Mouse (Mus musculus) embryonic facial prominence, embryonic 13.5 days (tissue): Measurements from ENCODE around the gene Tppp2. TPM values are rescaled to one million over a fixed set of nuclear protein-coding genes. Genes with fewer than 3 reads are reported as not detected.

Experiments
- ATAC-seq: fragments of 200-750 bp; cut with Nextera tagmentation; 2 replicates; pipeline ENCODE4 v1.8.0; 2017; ENCODE audit warnings: low read depth; ENCODE audit not compliant: insufficient number of reproducible peaks, insufficient read depth, low FRiP score, low TSS enrichment
- H3K27ac ChIP-seq: fragments of 300-500 bp; sonication (generic); 2 replicates; pipeline ENCODE4 v1.5.1; 2015; ENCODE audit warnings: moderate library complexity, mild to moderate bottlenecking, inconsistent platforms
- H3K27me3 ChIP-seq: fragments of 300-500 bp; sonication (generic); 2 replicates; pipeline ENCODE4 v1.6.1; 2015; ENCODE audit warnings: mild to moderate bottlenecking, inconsistent platforms
- H3K36me3 ChIP-seq: fragments of 300-500 bp; sonication (generic); 2 replicates; pipeline ENCODE4 v1.6.1; 2015; ENCODE audit warnings: mild to moderate bottlenecking, inconsistent platforms
- H3K4me1 ChIP-seq: fragments of 300-500 bp; sonication (generic); 2 replicates; pipeline ENCODE4 v1.6.1; 2015; ENCODE audit warnings: inconsistent platforms
- H3K4me2 ChIP-seq: fragments of 300-500 bp; sonication (generic); 2 replicates; pipeline ENCODE4 v1.6.1; 2015; ENCODE audit warnings: moderate library complexity, mild to moderate bottlenecking, inconsistent platforms
- H3K4me3 ChIP-seq: fragments of 300-500 bp; sonication (generic); 2 replicates; pipeline ENCODE4 v1.5.1; 2015; ENCODE audit warnings: mild to moderate bottlenecking, inconsistent platforms
- H3K9ac ChIP-seq: fragments of 300-500 bp; sonication (generic); 2 replicates; pipeline ENCODE4 v1.6.1; 2015; ENCODE audit warnings: mild to moderate bottlenecking, inconsistent platforms
- H3K9me3 ChIP-seq: fragments of 300-500 bp; sonication (generic); 2 replicates; pipeline ENCODE4 v1.6.1; 2016; ENCODE audit warnings: inconsistent platforms
- WGBS: fragments of 180-500 bp; shearing (Covaris S2); methylation state at CpG from one replicate; pipeline ENCODE4 v1.1.7; 2015; ENCODE audit warnings: mixed read lengths; 5-methylcytosine and 5-hydroxymethylcytosine counted together
- polyA plus RNA-seq: library from polyadenylated mRNA; unstranded; fragments of >200 nt; fragmentation: Nextera tagmentation; extraction: Ambion mirVana; gene quantifications from 2 replicates; pipeline ENCODE4 v1.2.1, GENCODE M21; 2015

Gene Tppp2
- polyA plus RNA-seq, 1 experiment from 2014 or later, result not detected

DNA sequence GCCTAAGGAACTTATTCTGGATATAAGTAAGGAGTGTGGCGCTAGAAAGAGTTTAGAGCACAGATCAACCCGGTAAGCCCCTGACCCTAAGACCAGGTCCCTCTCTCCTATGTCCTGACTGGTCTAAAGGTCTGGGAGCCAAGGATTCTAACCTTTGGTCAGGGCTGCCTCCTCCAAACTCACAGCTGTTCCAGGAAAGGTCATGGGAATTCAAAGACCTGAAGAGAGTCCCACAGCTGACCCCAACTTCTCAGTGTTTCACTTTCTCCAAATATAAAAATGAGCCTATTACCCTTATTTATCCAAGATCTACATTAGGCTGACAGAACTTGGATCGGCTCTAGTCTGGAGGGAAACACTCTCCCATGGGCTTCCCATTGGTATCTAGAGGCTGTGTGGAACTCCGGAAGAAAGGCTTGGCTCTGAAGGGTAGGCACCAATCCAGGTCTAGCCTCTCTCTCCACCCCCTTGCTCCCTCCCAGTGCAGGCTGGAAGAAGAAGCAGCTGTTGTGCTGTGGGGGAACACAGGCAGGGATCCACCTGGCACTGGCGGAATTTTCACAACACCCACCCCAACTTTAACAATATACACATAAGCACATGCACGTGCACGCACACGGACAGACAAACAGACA is 11.2 kb downstream of the Tppp2 start:
- Histone ChIP-seq H3K27ac (no peak overlapping the region), H3K27me3 (no peaks in the 10 kb centered on the region), H3K9me3 (no peaks in the 10 kb centered on the region), H3K4me3 (no peak overlapping the region), H3K9ac (no peak overlapping the region; the same call in 1 of the 2 replicates), H3K36me3 (no peaks in the 10 kb centered on the region), H3K4me2 (no peak overlapping the region), H3K4me1 (peaks cover 3% of the 10 kb centered on the region; the same call in 1 of the 2 replicates)
- 83% methylated on average over 8 of the region's 8 CpGs for WGBS
- no peak for ATAC-seq

DNA sequence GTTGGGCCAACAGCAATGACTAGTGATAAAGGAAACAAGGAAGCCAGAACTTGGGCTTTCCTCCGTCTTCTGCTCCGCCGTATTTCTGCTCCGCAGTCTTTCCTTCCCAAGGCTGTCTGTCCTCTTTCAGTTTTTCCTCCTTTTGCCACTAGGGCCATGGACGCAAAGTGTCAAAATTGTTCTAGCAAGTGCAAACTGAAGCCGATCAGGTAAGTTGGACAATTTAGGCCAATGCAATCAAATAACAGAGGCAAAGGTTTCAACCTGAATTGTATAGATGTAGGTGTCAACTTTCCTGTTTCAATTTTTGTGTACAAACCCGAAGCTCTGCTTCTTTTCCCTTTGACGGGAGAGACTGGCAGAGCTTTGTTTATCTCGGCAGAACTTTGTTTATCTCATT is 11.7 kb downstream of the Tppp2 start:
- H3K4me2 ChIP-seq, result no peak overlapping the region
- WGBS, result 59% methylated on average over 9 of the region's 9 CpGs
- no peak for ATAC-seq
- no peak overlapping the region; the same call in 1 of the 2 replicates for H3K9ac ChIP-seq
- H3K27ac ChIP-seq, result no peak overlapping the region
- no peaks in the 10 kb centered on the region for H3K27me3 ChIP-seq
- no peaks in the 10 kb centered on the region for H3K36me3 ChIP-seq
- H3K4me1 ChIP-seq, result peaks cover 3% of the 10 kb centered on the region; the same call in 1 of the 2 replicates
- H3K9me3 ChIP-seq, result no peaks in the 10 kb centered on the region
- no peak overlapping the region for H3K4me3 ChIP-seq

DNA sequence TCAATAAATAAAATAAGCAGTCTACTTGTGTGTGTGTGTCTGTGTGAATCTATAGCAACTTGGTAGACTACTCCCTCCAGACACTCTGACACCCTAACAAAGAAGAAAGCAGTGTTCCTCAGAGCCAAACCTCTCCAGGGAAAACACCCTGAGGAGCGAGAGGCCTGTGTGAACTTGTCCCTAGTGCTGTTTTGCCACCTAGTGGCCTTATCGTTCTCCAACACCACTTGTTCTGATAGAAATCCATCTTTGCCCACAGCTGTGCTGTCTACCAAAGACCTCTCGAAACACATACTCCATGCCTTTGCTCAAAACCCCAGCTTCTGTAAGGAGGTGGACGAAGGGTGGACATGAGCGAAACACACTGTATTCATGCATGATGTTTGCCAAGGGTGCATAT is 12.6 kb downstream of the Tppp2 start:
- Histone ChIP-seq H3K4me2 (no peak overlapping the region), H3K9me3 (no peaks in the 10 kb centered on the region), H3K4me3 (no peak overlapping the region), H3K4me1 (peaks cover 3% of the 10 kb centered on the region; the same call in 1 of the 2 replicates), H3K27me3 (no peaks in the 10 kb centered on the region), H3K36me3 (no peaks in the 10 kb centered on the region), H3K9ac (no peak overlapping the region), H3K27ac (no peak overlapping the region)
- peak; percentile 69; the same call in 1 of the 2 replicates for ATAC-seq
- WGBS, result 36% methylated on average over 5 of the region's 5 CpGs

DNA sequence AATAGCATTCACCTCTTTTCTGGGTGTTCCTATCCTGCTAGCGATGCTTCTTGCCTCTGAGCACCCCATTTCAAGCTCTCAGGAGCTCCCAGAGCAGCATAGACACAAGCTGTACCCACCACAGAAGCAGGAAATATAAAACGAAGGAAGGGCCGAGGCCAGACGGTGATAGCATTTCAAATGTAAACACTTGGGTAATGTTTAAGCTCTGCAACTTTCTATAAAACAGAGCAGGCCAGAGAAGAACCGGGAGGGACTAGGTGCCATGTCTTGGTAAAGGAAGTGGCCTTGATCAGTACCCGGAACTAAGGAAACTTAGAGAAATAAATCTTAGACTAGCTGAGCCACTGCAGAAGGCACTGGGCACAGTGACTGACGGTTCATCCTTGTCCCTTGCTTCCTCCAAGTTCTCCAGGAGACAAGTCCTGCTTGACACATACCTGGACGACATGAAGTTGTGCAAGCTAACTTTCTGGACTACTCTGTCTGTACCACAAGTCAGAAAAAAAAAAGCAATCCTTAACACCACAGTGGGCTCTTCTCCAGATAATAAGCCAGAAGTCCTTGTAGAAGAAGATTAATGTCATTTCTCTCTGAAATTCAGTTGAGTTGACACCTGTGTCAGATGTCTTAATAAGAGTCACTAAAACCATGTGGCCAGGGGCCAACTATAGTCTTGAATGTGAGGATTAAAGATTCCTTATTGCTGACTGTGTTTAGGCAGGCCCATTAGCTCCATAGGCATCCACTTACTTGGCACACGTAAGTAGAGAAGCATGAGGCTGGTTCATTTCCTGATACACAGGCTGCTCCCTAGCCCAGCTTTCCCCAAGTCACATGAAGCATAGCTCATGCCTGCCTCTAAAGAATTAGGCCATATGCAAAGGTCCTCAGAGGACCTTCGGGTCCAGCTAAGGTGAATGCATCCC is 14.1 kb downstream of the Tppp2 start:
- Histone ChIP-seq H3K9me3 (no peaks in the 10 kb centered on the region), H3K27ac (peak overlapping the region; percentile 22; the same call in 1 of the 2 replicates), H3K36me3 (no peaks in the 10 kb centered on the region), H3K4me1 (no peaks in the 10 kb centered on the region; the same call in 1 of the 2 replicates), H3K27me3 (no peaks in the 10 kb centered on the region), H3K4me2 (no peak overlapping the region), H3K4me3 (no peak overlapping the region), H3K9ac (no peak overlapping the region)
- WGBS, result 69% methylated on average over 10 of the region's 10 CpGs
- ATAC-seq, result peak; percentile 43; the same call in 1 of the 2 replicates

DNA sequence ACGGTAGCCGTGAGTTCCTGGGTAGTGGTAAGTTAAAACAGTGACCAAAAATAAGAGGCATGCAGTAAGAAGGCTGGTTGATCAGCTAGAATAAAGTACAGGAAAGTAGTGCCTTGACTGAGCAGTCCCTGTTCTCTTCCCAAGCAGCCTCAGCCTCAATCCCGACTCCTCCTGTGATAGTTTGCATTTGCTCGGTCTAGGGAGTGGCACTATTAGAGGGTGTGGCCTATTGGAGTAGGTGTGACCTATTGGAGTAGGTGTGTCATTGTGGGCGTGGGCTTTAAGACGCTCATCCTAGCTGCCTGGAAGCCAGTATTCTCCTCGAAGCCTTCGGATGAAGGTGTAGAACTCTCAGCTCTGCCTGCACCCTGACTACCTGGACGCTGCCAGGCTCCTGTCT is 20.8 kb downstream of the Tppp2 start:
- ATAC-seq, result no peak
- Histone ChIP-seq H3K27me3 (no peaks in the 10 kb centered on the region), H3K4me3 (no peak overlapping the region), H3K4me1 (peaks cover 13% of the 10 kb centered on the region), H3K9me3 (0 out of 2 replicates have a peak, but pooled peaks cover 8% of the 10 kb centered on the region), H3K9ac (no peak overlapping the region), H3K27ac (no peak overlapping the region), H3K4me2 (no peak overlapping the region), H3K36me3 (no peaks in the 10 kb centered on the region)
- 84% methylated on average over 9 of the region's 9 CpGs for WGBS

DNA sequence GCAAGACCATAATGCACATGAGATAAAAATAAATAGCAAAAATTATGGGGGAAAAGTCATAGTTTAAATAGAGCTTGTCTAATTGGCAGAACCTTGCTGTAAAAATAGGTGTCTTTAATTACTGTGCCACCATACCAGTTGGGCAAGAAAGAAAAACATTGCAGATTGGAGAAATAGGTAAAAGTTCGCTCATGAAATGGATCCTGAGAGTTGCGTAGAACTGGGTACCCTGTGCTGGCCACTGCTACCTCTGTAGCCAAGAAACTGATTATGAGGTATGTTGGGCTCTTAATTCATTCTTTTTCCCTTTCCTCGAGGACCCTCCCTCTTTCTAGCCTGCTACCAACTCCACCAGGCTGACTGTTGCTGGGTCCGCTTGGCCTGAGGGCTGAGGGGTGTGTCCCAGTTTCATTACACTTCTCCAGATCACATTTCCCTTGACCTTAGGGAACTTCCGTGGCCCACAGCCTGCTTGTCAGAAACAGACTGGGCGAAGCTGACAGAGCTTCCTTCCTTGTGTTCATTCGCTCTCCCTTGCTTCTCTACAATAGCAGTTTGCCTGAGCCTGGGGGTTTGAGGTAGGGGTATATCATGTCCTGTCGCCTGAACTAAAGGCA is 22.8 kb downstream of the Tppp2 start:
- H3K4me2 ChIP-seq, result no peak overlapping the region
- H3K27ac ChIP-seq, result no peak overlapping the region
- H3K9ac ChIP-seq, result peak overlapping the region; percentile 2; the same call in 1 of the 2 replicates
- 17% methylated on average over 8 of the region's 8 CpGs for whole genome bisulfite sequencing
- no peaks in the 10 kb centered on the region for H3K27me3 ChIP-seq
- no peaks in the 10 kb centered on the region for H3K36me3 ChIP-seq
- H3K4me1 ChIP-seq, result peaks cover 13% of the 10 kb centered on the region
- H3K4me3 ChIP-seq, result no peak overlapping the region
- H3K9me3 ChIP-seq, result 0 out of 2 replicates have a peak, but pooled peaks cover 8% of the 10 kb centered on the region
- ATAC-seq, result no peak

DNA sequence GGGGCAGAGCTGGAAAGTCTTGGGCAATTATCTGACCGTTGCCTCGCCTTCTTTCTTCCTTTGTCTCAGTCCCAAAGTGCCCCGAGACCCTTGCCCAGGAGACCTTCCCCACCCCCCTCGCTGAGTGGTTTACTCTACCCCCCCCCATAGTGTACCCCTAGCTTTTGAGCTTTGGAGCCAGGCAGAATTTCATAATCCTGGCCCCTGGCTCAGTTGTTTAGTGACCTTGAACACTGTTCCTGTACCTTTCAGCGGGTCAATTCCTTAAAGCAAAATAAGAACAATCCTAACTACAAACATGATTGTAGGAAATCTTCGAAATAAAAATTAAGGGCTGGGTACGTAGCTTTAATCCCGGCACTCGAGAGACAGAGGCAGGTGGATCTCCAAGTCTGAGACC is 23.4 kb downstream of the Tppp2 start:
- no peak overlapping the region for H3K4me2 ChIP-seq
- no peaks in the 10 kb centered on the region for H3K36me3 ChIP-seq
- H3K27ac ChIP-seq, result no peak overlapping the region
- 0 out of 2 replicates have a peak, but pooled peaks cover 8% of the 10 kb centered on the region for H3K9me3 ChIP-seq
- H3K9ac ChIP-seq, result peak overlapping the region; percentile 2; the same call in 1 of the 2 replicates
- WGBS, result 43% methylated on average over 9 of the region's 9 CpGs
- ATAC-seq, result no peak
- H3K4me1 ChIP-seq, result peaks cover 13% of the 10 kb centered on the region
- H3K4me3 ChIP-seq, result no peak overlapping the region
- H3K27me3 ChIP-seq, result no peaks in the 10 kb centered on the region

DNA sequence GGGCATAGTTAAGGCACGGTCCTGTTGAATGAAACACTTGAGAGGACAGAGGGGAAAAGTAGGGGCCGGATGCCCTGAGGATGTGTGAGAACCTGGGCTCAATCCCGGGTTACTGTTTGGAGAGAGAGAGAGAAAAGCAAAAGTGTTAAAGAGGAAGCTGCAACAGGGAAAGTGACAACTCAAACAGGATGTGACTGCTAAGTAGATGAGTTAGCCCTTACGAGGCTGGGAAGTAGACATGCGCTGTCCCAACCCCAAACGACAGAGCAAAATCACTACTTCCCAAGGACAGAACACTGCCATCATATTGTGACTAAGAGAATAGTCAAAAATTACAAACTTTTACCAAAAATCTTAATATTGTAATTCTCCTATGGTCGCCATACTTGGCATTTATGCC is 24.0 kb downstream of the Tppp2 start:
- no peak overlapping the region for H3K9ac ChIP-seq
- H3K36me3 ChIP-seq, result no peaks in the 10 kb centered on the region
- ATAC-seq, result no peak
- H3K4me1 ChIP-seq, result peaks cover 13% of the 10 kb centered on the region
- H3K9me3 ChIP-seq, result 0 out of 2 replicates have a peak, but pooled peaks cover 8% of the 10 kb centered on the region
- no peaks in the 10 kb centered on the region for H3K27me3 ChIP-seq
- 41% methylated on average over 7 of the region's 7 CpGs for WGBS
- H3K4me3 ChIP-seq, result no peak overlapping the region
- H3K4me2 ChIP-seq, result no peak overlapping the region
- H3K27ac ChIP-seq, result no peak overlapping the region

DNA sequence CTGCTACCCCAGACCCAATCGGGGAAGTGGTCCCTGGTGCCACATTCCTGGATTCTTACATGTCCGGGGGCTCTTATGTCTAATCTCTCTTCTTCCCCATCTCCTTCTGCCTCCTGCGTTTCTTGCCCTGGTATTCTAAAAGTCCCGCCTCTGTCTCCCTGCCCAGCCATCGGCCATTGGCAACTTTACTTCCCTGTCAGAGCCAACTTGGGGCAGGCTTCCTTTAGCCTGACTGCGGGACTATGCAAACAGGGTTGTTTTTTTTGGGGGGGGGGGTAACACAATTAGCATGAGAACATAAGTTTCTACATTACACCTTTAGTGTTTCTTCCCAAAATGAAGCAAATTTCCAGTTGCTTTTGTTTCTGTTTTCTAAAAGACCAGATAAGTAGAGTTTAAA is 25.1 kb downstream of the Tppp2 start:
- Histone ChIP-seq H3K4me2 (no peak overlapping the region), H3K9ac (no peak overlapping the region), H3K9me3 (0 out of 2 replicates have a peak, but pooled peaks cover 3% of the 10 kb centered on the region), H3K4me3 (no peak overlapping the region), H3K4me1 (peaks cover 13% of the 10 kb centered on the region), H3K36me3 (no peaks in the 10 kb centered on the region), H3K27ac (no peak overlapping the region), H3K27me3 (no peaks in the 10 kb centered on the region)
- ATAC-seq, result no peak
- WGBS, result 80% methylated on average over 6 of the region's 6 CpGs

DNA sequence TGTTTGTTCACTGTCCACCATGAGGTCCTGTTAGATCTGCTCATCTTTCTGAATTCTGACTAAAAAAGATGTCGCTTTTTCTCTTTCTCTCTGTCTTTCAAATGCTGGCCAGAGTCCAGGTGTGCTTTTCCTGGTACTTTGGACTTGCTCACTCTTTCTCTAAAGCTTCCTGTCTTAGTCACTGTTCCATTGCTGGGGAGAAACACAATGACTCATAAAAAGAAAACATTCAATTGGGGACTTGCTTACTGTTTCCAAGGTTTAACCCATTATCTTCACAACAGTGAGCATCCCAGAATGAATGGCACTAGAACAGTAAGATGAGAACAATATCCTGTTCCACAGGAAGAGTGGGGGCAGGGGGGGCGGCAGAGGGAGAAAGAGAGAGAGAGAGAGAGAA is 42.1 kb downstream of the Tppp2 start:
- no peak for ATAC-seq
- Histone ChIP-seq H3K4me1 (no peaks in the 10 kb centered on the region), H3K27ac (no peak overlapping the region), H3K36me3 (no peaks in the 10 kb centered on the region), H3K4me3 (no peak overlapping the region), H3K27me3 (no peaks in the 10 kb centered on the region), H3K9me3 (no peaks in the 10 kb centered on the region), H3K4me2 (no peak overlapping the region), H3K9ac (no peak overlapping the region)
- WGBS, result 95% methylated on average over 2 of the region's 2 CpGs

DNA sequence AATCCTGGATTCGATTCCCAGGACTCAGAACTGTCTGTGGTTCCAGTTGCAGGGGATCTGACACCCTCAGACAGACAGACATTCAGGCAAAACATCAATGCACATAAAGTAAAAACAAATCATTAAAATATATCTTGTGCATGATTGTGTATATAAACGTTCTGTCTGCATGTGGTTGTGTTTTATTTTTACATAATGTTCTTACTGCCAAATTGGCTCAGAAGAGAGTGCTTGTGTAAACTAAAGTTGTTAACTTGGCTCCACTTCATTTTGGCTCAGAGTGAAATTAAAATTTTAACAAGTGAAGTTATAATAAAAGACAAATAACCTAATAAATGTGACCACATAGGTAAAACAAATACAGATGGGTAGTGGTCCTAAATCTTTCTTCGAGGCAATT is 49.2 kb downstream of the Tppp2 start:
- Histone ChIP-seq H3K9ac (no peak overlapping the region), H3K27me3 (no peaks in the 10 kb centered on the region), H3K36me3 (no peaks in the 10 kb centered on the region), H3K4me2 (no peak overlapping the region), H3K4me1 (no peaks in the 10 kb centered on the region), H3K4me3 (no peak overlapping the region), H3K9me3 (no peaks in the 10 kb centered on the region), H3K27ac (no peak overlapping the region)
- 82% methylated on average over 3 of the region's 3 CpGs for WGBS
- ATAC-seq, result no peak
